Mouse (Mus musculus) heart, adult 2 months (tissue): ENCODE data around the gene Prrx2.

Experiments used
- CTCF ChIP-seq: fragments of 200-600 bp; IDR thresholded peaks from 2 replicates; pipeline ENCODE4 v1.8.1; 2022; ENCODE audit warnings: antibody characterized with exemption, mild to moderate bottlenecking, moderate library complexity
- EP300 ChIP-seq: fragments of 200-500 bp; IDR thresholded peaks from 2 replicates; pipeline ENCODE4 v1.6.1; 2011; ENCODE audit warnings: low read depth, low read length, control low read depth; ENCODE audit not compliant: insufficient read depth
- POLR2A ChIP-seq: fragments of 200-500 bp; IDR thresholded peaks from 2 replicates; pipeline ENCODE4 v1.6.1; 2011; ENCODE audit warnings: mild to moderate bottlenecking, low read depth, low read length, control low read depth; ENCODE audit not compliant: insufficient read depth

DNA sequence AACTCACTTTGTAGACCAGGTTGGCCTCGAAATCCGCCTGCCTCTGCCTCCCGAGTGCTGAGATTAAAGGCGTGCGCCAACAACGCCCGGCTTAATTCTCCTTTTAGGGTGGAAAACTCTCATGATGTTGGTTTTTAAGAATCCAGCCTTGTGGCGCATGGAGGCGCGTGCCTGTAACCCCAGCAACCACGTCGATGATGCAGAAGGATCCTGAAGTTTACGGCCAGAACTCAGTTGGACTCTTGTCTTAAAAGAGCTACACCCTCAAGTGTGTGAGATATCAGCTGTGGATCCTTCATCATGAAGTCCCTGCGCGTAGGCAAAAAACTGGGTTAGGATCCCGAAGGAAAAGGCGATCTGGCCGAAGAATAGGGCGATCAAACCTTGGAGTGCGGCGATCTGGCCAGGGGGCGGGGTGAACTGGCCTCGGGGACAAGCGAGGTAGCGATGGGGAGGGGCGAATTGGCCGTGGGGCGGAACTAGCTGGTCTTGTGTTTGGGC lies 27.6 kb upstream of the Prrx2 start:
- peak; percentile 41; the same call in 1 of the 2 replicates for TF ChIP-seq POLR2A
- TF ChIP-seq CTCF: no peak
- TF ChIP-seq EP300: no peak
